Mouse (Mus musculus) myocyte (in vitro differentiated cells): Measurements from ENCODE around the gene Ccdc190. TPM values are rescaled to one million over a fixed set of nuclear protein-coding genes. Genes with fewer than 3 reads are reported as not detected.

ENCODE experiments used
- H3K27me3 ChIP-seq: one replicate; pipeline ENCODE4 v1.6.1; 2011; ENCODE audit not compliant: control insufficient read depth, insufficient read depth, insufficient read length
- H3K36me3 ChIP-seq: one replicate; pipeline ENCODE4 v1.6.1; 2011; ENCODE audit not compliant: control insufficient read depth, insufficient read depth
- H3K4me2 ChIP-seq: one replicate; pipeline ENCODE4 v1.6.1; 2011; ENCODE audit warnings: low read depth, control low read depth
- H3K4me3 ChIP-seq: one replicate; pipeline ENCODE4 v1.5.1; 2011; ENCODE audit warnings: mild to moderate bottlenecking, control low read depth, moderate library complexity
- H3K79me2 ChIP-seq: one replicate; pipeline ENCODE4 v1.6.1; 2011; ENCODE audit not compliant: control insufficient read depth, insufficient read depth
- H3ac ChIP-seq: one replicate; pipeline ENCODE4 v1.6.1; 2011; ENCODE audit not compliant: control insufficient read depth, insufficient read length
- CEBPB ChIP-seq: IDR thresholded peaks from 2 replicates; pipeline ENCODE4 v1.6.1; 2011; ENCODE audit warnings: mild to moderate bottlenecking, moderate library complexity; ENCODE audit not compliant: poor library complexity, insufficient read depth, severe bottlenecking
- E2F4 ChIP-seq: IDR thresholded peaks from one replicate; pipeline ENCODE4 v1.6.1; 2011; ENCODE audit warnings: mild to moderate bottlenecking, control low read depth, moderate library complexity; ENCODE audit not compliant: insufficient read depth
- MAX ChIP-seq: IDR thresholded peaks from one replicate; pipeline ENCODE4 v1.6.1; 2011; ENCODE audit warnings: low read depth, mild to moderate bottlenecking, control low read depth
- MYOD1 ChIP-seq, 3 experiments: IDR thresholded peaks; one replicate each; pipeline ENCODE4 v1.6.1; 2011; ENCODE audit warnings: control low read depth in 2 of 3, low read depth in 2 of 3, mild to moderate bottlenecking in 2 of 3, moderate library complexity in 1 of 3; ENCODE audit not compliant: insufficient read length in 2 of 3, control insufficient read depth in 1 of 3
- MYOG ChIP-seq, 3 experiments: IDR thresholded peaks; one replicate each; pipeline ENCODE4 v1.6.1; 2011; ENCODE audit warnings: control low read depth in 2 of 3, low read depth in 2 of 3, mild to moderate bottlenecking in 2 of 3; ENCODE audit not compliant: insufficient read length in 2 of 3, control insufficient read depth in 1 of 3, insufficient read depth in 1 of 3
- POLR2A ChIP-seq: IDR thresholded peaks from one replicate; pipeline ENCODE4 v1.6.1; 2011; ENCODE audit warnings: low read depth, mild to moderate bottlenecking, control low read depth, moderate library complexity; ENCODE audit not compliant: insufficient read length
- POLR2AphosphoS2 ChIP-seq: IDR thresholded peaks from one replicate; pipeline ENCODE4 v1.6.1; 2011; ENCODE audit warnings: low read depth, control low read depth; ENCODE audit not compliant: insufficient read length
- REST ChIP-seq: IDR thresholded peaks from one replicate; pipeline ENCODE4 v1.6.1; 2011; ENCODE audit warnings: mild to moderate bottlenecking, control low read depth, moderate library complexity; ENCODE audit not compliant: insufficient read depth, insufficient read length
- SRF ChIP-seq: IDR thresholded peaks from one replicate; pipeline ENCODE4 v1.6.1; 2011; ENCODE audit warnings: low read depth; ENCODE audit not compliant: control insufficient read depth, insufficient read length
- TCF12 ChIP-seq: IDR thresholded peaks from one replicate; pipeline ENCODE4 v1.6.1; 2011; ENCODE audit warnings: mild to moderate bottlenecking, control low read depth; ENCODE audit not compliant: poor library complexity, insufficient read depth, severe bottlenecking
- TCF3 ChIP-seq: IDR thresholded peaks from one replicate; pipeline ENCODE4 v1.6.1; 2011; ENCODE audit warnings: low read depth, control low read depth; ENCODE audit not compliant: insufficient read length
- USF1 ChIP-seq: IDR thresholded peaks from one replicate; pipeline ENCODE4 v1.6.1; 2011; ENCODE audit warnings: low read depth, mild to moderate bottlenecking, control low read depth, moderate library complexity
- polyA plus RNA-seq: library from polyadenylated mRNA; unstranded; fragments of >200 nt; fragmentation: generic; extraction: Trizol; gene quantifications from one replicate; pipeline ENCODE4 v1.2.1, GENCODE M21; 2012; ENCODE audit warnings: missing spikeins

Gene Ccdc190
- polyA plus RNA-seq, 1 experiment: not detected

DNA sequence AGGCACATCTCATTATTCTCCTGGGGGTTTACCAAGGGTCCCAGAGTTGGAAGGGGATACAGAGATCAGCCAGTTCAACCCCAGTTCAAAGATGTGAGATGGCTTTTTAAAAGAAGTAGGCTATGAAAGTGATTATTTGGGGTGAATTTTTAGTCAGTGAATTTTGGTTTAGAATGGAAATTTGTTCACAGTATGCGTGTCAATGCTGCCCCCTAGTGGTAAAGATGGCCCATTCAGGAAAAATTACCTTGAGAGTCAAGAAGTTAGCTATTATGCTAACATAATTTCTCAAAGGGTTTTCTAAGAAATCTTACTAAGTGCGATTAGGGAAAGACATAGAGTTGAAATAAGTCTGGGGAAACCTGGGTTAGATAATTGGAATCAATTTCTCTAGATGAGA lies 10.9 kb downstream of the Ccdc190 start:
- no peaks in the 10 kb centered on the region for H3K79me2 ChIP-seq
- no peak overlapping the region for H3K4me3 ChIP-seq
- H3K4me2 ChIP-seq: no peak overlapping the region
- no peaks in the 10 kb centered on the region for H3K27me3 ChIP-seq
- H3K36me3 ChIP-seq: no peaks in the 10 kb centered on the region
- no peak overlapping the region for H3ac ChIP-seq
- TF ChIP-seq MYOD1 (IDR thresholded peaks at IDR 0.05; ENCODE audit: control insufficient read depth in 1 of 3, insufficient read length in 2 of 3, low read depth in 2 of 3): no peak
- no peak for TF ChIP-seq MAX
- TF ChIP-seq E2F4: no peak
- TF ChIP-seq CEBPB: no peak
- TF ChIP-seq TCF12: no peak
- no peak for TF ChIP-seq POLR2AphosphoS2
- no peak for TF ChIP-seq MYOG (IDR thresholded peaks at IDR 0.05; ENCODE audit: control insufficient read depth in 1 of 3, insufficient read depth in 1 of 3, insufficient read length in 2 of 3, low read depth in 2 of 3)
- no peak for TF ChIP-seq SRF
- TF ChIP-seq TCF3: no peak
- no peak for TF ChIP-seq USF1
- TF ChIP-seq REST: no peak
- no peak for TF ChIP-seq POLR2A

DNA sequence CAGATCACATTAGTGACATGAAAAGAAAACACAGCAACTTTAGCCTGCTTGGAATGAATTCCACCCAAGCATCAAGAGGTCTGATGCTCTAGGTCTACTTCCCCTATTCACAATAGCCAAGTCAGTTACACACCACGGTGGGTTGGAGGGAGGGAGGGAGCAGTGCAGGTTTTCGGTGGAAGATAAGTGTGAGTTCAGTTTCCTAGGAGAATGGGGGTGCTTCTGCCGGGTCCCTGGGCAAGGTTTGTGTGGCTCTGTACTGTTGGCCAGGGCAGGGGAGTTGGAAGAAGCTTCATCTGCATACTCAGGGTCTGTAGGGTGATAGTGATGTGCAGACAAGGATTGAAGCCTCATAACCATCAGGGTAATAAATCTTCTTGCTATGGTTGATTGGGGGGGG lies 17.6 kb downstream of the Ccdc190 start:
- H3K4me2 ChIP-seq: no peak overlapping the region
- no peaks in the 10 kb centered on the region for H3K79me2 ChIP-seq
- TF ChIP-seq TCF12: no peak
- TF ChIP-seq SRF: no peak
- TF ChIP-seq POLR2AphosphoS2: no peak
- no peak for TF ChIP-seq MYOG (IDR thresholded peaks at IDR 0.05; ENCODE audit: control insufficient read depth in 1 of 3, insufficient read depth in 1 of 3, insufficient read length in 2 of 3, low read depth in 2 of 3)
- no peak for TF ChIP-seq MAX
- no peak for TF ChIP-seq TCF3
- no peak for TF ChIP-seq REST
- TF ChIP-seq CEBPB: no peak
- no peak for TF ChIP-seq USF1
- TF ChIP-seq POLR2A: no peak
- no peak for TF ChIP-seq E2F4
- TF ChIP-seq MYOD1 (IDR thresholded peaks at IDR 0.05; ENCODE audit: control insufficient read depth in 1 of 3, insufficient read length in 2 of 3, low read depth in 2 of 3): no peak
- peaks cover 9% of the 10 kb centered on the region for H3K36me3 ChIP-seq
- H3K4me3 ChIP-seq: no peak overlapping the region
- no peak overlapping the region for H3ac ChIP-seq
- H3K27me3 ChIP-seq: no peaks in the 10 kb centered on the region

DNA sequence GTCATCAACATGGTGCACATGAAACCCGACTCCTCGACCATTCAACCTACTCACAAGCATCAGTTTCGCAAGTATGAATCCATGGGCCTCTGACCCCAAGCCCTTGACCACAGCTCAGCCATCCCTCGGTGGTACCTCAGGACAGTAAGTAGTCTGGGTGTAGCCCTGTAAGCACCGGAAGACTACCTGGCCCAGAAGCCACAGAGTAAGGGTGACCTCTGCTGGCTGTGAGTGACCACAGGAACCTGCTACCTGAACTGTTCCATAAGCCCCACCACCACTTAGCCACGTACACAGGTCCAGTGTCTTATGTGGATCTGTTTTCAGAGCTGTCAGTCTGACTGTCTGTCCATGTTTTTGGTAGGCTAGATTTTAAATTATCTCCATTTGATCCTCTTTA lies 19.2 kb downstream of the Ccdc190 start:
- Histone ChIP-seq H3ac (no peak overlapping the region), H3K36me3 (peaks cover 19% of the 10 kb centered on the region), H3K4me2 (no peak overlapping the region), H3K27me3 (no peaks in the 10 kb centered on the region), H3K79me2 (no peaks in the 10 kb centered on the region), H3K4me3 (no peak overlapping the region)
- TF ChIP-seq TCF3 (no peak), MAX (no peak), TCF12 (no peak), CEBPB (no peak), E2F4 (no peak)

DNA sequence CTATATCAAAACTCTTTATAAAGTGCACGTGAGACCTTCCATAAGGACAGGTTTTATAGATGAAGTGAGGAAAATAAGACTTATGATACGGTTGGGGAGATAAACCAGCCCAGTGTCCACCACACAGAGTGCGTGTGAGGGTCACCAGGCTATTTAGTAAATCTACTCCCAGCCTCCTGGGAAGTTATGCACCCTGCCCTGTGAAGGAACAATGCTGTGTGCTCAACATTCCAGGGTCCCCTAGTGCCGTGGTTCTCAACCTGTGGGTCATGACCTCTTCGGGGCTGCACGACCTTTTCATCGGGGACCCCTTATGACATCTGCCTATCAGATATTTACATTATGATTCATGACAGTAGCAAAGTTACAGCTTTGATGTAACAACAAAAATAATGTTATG lies 19.8 kb downstream of the Ccdc190 start:
- H3ac ChIP-seq: no peak overlapping the region
- no peak overlapping the region for H3K4me2 ChIP-seq
- H3K4me3 ChIP-seq: no peak overlapping the region
- peaks cover 19% of the 10 kb centered on the region for H3K36me3 ChIP-seq
- H3K79me2 ChIP-seq: no peaks in the 10 kb centered on the region
- TF ChIP-seq TCF3 (no peak), CEBPB (no peak)
- H3K27me3 ChIP-seq: no peaks in the 10 kb centered on the region

DNA sequence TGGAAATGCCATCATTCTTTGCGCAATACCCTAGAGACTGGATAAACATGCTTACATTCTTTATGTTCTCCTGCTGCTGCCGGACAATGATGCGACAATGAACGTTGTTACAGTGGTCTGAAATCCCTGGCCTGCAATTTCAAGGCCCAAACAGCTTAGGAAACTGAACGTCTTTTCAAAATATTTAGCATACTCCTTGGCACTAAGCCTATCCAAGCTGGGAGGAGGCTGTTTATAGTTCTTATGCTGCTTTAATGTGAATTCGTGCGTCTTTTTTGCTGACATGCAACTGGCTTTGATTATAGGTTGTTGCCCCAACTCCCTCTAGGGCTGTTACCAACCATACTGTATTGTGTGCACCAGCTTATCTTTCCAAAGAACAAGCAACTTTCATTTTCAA lies 20.4 kb downstream of the Ccdc190 start:
- H3K79me2 ChIP-seq: no peaks in the 10 kb centered on the region
- TF ChIP-seq E2F4 (no peak), MYOD1 (IDR thresholded peaks at IDR 0.05; ENCODE audit: control insufficient read depth in 1 of 3, insufficient read length in 2 of 3, low read depth in 2 of 3) (no peak), USF1 (no peak), TCF12 (no peak), REST (no peak), MYOG (IDR thresholded peaks at IDR 0.05; ENCODE audit: control insufficient read depth in 1 of 3, insufficient read depth in 1 of 3, insufficient read length in 2 of 3, low read depth in 2 of 3) (no peak), TCF3 (no peak)
- no peak overlapping the region for H3K4me3 ChIP-seq
- no peaks in the 10 kb centered on the region for H3K27me3 ChIP-seq
- H3ac ChIP-seq: no peak overlapping the region
- H3K4me2 ChIP-seq: no peak overlapping the region
- H3K36me3 ChIP-seq: peaks cover 19% of the 10 kb centered on the region

DNA sequence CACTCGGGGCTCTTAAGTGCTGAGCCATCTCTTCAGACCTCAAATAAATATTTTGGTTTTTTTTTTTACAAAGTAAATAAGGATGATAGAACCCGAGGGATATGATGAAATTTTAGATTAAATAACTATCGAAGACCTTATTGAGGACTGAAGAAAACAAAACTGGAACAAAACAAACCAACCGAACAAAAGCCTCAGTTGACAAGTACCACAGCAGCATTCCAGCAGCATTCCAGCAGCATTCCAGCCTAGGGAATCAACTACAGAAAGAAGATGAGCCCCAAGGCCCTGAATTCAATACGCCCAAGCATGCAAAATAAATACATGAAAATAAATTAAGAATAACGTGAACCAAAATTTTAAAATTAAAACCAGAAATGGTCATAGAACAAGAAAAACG lies 21.5 kb downstream of the Ccdc190 start:
- TF ChIP-seq POLR2AphosphoS2 (no peak), SRF (no peak), TCF12 (no peak), MYOG (IDR thresholded peaks at IDR 0.05; ENCODE audit: control insufficient read depth in 1 of 3, insufficient read depth in 1 of 3, insufficient read length in 2 of 3, low read depth in 2 of 3) (no peak), TCF3 (no peak), REST (no peak), USF1 (no peak), E2F4 (no peak), CEBPB (no peak)
- H3K4me2 ChIP-seq: no peak overlapping the region

More for the DNA sequence above, 21.5 kb downstream of the Ccdc190 start:
- Histone ChIP-seq H3K36me3 (peaks cover 23% of the 10 kb centered on the region), H3K27me3 (no peaks in the 10 kb centered on the region), H3K4me3 (no peak overlapping the region), H3ac (no peak overlapping the region), H3K79me2 (no peaks in the 10 kb centered on the region)
